Mouse (Mus musculus) common myeloid progenitor, adult 5-6 weeks (primary cell): ENCODE measurements around the gene Plin2. TPM values are rescaled to one million over a fixed set of nuclear protein-coding genes. Genes with fewer than 3 reads are reported as not detected.
"Not testable (repeated sequence)": the region's sequence is repeated elsewhere in the genome, so short reads cannot be mapped to it uniquely, and the experiment has no call there.

Source experiments
- ATAC-seq: replicated peaks from 2 replicates; pipeline ENCODE4 v1.8.0; 2016; ENCODE audit warnings: low read depth, mild to moderate bottlenecking, moderate TSS enrichment, inconsistent platforms; ENCODE audit not compliant: poor library complexity, severe bottlenecking
- total RNA-seq: library from RNA; stranded (forward); fragments of 200-1000, 187-1606 nt; gene quantifications from 2 replicates; pipeline ENCODE4 v1.2.3, GENCODE M21; 2017

The Plin2 gene
- total RNA-seq, 1 experiment from 2014 or later = 55.0 TPM

DNA sequence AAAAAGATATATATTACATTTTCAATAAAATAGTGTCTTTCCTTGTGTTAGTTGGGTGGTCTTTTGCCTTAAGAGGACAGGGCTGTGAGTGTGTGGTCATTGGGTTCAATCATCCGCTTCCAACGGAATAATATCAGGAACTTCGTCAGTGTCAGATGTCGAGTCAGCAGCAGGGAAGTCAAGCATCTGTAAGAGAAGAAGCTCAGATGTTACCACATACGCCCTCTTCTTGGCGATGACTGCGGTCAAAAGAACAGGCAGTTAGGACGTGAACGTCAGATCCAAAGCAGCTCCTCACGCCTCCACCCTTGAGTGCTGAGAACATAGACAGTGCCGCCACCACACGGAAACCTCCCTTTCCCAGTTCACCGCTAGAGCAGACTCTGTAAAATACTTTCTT, 21.5 kb downstream of the Plin2 start:
- ATAC-seq = not testable (repeated sequence)

DNA sequence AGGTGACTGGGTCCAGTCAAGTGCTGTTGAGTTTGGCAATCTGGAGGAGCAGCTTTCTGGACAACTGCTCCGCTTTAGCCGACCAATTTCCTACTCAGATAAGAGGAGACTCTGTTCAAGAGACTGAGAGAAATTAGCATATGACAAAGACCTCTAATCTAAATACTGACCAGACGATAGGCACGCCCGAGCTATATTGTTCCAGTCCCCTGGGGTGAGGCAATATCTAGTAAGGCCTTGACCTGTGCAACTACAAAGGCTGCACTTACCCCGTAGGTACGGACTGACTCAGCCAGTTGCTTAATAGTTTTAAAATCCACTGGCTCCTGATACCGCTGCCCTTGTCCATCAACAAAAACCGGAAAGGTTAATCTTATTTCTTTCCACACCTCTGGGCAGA, 32.3 kb downstream of the Plin2 start:
- ATAC-seq = not testable (repeated sequence)

DNA sequence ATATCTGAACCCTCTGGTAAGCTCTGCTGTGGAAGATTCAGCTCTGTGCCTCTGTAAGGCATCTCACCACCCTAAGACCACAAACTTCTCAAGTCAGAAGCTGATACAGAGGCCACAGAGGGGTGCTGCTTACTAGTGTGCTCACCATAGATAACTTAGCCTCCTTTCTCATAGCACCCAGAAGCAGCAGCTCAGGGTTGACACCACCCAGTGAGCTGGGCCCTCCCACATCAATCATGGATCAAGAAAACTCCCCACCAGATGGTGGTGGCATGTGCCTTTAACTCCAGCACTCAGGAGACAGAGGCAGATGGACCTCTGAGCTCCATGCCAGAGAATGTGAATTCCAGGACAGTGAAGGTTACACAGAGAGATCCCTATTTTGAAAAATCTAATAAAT, 35.0 kb downstream of the Plin2 start:
- peak; percentile 67 for ATAC-seq

DNA sequence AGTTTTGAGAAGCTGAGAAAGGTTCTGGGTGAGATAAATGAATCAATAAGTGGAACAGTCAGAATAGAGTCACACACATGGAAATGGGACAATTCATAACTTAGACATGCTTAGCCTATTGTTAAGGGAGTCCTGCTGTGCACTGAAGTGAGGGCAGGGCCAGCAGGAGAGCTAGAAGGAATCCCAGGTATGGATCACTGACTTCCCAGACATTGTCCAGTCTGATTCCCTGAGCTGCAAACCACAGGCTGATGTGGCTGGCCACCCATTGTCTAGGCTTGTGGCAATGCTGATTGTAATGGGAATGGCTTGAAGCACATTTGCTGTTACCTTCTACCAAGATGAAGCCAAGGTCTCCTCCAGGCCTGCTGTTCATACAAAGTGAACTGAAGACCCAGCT, 35.5 kb downstream of the Plin2 start:
- not testable (repeated sequence) for ATAC-seq

GRCm38 (mm10) chr4:86632556-86632955, 37.3 kb downstream of the Plin2 start:
- peak; percentile 97 for ATAC-seq

- no peak for ATAC-seq
These were observed 38.0 kb downstream of the Plin2 start for GRCm38 (mm10) chr4:86631831-86632230.

DNA sequence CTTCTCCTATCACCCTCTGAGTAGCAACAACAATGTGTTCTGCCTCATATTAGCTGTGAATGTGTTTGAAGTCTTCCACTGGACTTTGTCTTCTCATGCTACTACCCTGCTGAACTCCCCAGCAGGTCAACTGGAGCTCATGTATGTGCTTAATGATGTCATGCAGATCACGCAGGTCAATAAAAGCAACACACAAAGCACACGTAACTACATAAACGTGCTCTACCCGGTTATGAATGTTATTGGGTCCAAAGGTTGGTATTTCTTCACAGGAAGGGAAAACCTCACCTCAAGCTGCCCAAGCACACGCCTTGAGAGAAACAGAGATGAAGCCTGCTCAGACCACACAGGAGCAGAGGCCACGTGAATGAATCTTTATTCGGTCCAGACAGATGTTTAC, 43.4 kb downstream of the Plin2 start:
- not testable (repeated sequence) for ATAC-seq

- ATAC-seq = no peak
These were observed 44.4 kb downstream of the Plin2 start for GRCm38 (mm10) chr4:86625463-86625862.

DNA sequence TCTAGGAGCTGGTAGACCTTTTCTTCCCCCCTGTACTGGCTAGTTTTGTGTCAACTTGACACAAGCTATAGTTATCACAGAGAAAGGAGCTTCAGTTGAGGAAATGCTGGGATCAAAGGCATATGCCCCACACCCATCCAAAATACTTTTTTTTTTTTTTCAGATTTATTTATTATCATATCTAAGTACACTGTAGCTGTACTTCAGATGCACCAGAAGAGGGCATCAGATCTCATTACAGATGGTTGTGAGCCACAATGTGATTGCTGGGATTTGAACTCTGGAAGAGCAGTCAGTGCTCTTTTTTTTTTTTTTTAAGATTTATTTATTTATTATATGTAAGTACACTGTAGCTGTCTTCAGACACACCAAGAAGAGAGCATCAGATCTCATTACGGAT, 47.3 kb downstream of the Plin2 start:
- not testable (repeated sequence) for ATAC-seq

DNA sequence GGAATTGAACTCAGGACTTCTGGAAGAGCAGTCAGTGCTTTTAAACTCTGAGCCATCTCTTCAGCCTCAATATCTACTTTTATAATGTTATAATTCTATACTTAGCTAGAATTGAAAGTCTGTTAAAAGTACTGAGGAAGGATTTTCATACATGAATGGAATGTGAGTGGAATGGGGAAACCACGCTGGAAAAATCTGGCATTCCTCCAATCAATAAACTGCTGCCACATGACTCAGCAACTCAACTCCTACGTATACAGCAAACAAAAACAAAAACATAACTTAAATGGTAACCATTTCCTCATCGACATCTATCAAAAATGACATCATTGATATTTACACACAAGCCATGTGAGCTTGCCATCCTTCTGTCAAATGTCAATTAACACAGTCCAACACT, 47.7 kb downstream of the Plin2 start:
- ATAC-seq = no peak

GRCm38 (mm10) chr4:86620506-86620905, 49.4 kb downstream of the Plin2 start:
- no peak for ATAC-seq

GRCm38 (mm10) chr4:86612289-86612620, 57.6 kb downstream of the Plin2 start:
- ATAC-seq = no peak

DNA sequence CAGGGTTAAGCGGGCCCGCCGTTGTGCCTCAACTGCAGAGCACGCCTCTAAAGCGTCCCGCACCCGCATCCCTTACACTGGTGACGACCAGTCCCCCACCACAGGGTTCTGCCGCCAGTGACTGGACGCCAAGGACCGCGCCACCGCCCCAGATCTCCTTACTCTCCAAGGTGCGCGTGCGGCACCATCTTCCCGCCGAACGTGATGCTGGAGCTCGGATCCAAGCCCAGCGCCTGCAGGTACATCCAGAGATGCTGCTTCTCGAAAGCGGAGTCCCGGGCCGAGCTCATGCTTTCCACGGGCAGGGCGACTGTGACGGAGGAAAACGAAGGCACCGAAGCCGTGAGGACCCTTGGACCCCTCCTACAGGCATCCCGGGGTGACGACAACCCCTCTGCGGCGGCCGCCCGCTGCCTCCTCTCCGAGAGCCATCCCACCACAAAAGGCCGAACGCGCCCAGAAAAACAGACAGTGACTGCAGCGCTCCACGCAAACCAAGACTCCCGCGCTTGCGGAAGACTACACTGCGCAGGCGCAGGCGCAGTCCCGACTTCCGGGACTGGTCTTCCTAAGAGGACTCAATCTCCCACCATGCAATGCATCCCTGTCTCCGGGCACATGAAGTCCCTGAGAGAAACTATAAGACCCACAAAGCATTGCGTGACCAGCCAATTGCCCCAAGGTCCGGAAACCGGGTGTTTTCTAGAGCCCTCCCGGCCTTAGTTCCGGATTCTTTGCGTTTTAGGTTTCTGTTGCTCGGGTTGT, 58.2 kb downstream of the Plin2 start, which contains the start of gene Haus6:
Haus6 (minus strand) TSS at position 532 of the 765 bp plus-strand sequence.
- peak; percentile 99 for ATAC-seq

Other genes with a start within 250 kb of the Plin2 start
- not detected in 2 replicates for gene Saxo1, start 111.7 kb downstream of the Plin2 start, total RNA-seq
- gene Rraga, start 94.4 kb downstream of the Plin2 start, total RNA-seq = 13.5 and 14.3 TPM in 2 replicates
- gene Haus6, start 58.0 kb downstream of the Plin2 start, total RNA-seq = 35.6 and 39.3 TPM in 2 replicates
- gene Dennd4c, start 78.5 kb upstream of the Plin2 start, total RNA-seq = 29.9 and 31.7 TPM in 2 replicates
- 1,695 and 1,764 TPM in 2 replicates for gene Rps6, start 187.4 kb upstream of the Plin2 start, total RNA-seq
- 0.78 and 1.8 TPM in 2 replicates for gene Acer2, start 204.3 kb upstream of the Plin2 start, total RNA-seq